Mouse (Mus musculus): ENCODE measurements around the gene Actr5.

The Actr5 gene

GRCm38 (mm10) chr2:158666071-158666800 lies 41.5 kb downstream of the Actr5 start:
- in situ Hi-C loops (cut with MboI; ENCODE audit: low sequenced_read_pairs), result no loop called here

GRCm38 (mm10) chr2:158667022-158667670 lies 42.5 kb downstream of the Actr5 start:
- in situ Hi-C loops (cut with MboI; ENCODE audit: low sequenced_read_pairs), result no loop called here

- in situ Hi-C loops (cut with MboI; ENCODE audit: low sequenced_read_pairs), result no loop called here
Measured at GRCm38 (mm10) chr2:158667671-158668432, 43.2 kb downstream of the Actr5 start.

GRCm38 (mm10) chr2:158668433-158669010 lies 43.8 kb downstream of the Actr5 start:
- in situ Hi-C loops (cut with MboI; ENCODE audit: low sequenced_read_pairs), result no loop called here

GRCm38 (mm10) chr2:158669199-158670195 lies 44.8 kb downstream of the Actr5 start:
- in situ Hi-C loops (cut with MboI; ENCODE audit: low sequenced_read_pairs), result no loop called here

- in situ Hi-C loops (cut with MboI; ENCODE audit: low sequenced_read_pairs), result no loop called here
Measured at GRCm38 (mm10) chr2:158670571-158670970, 45.9 kb downstream of the Actr5 start.

GRCm38 (mm10) chr2:158672829-158673228 lies 48.1 kb downstream of the Actr5 start:
- in situ Hi-C loops (cut with MboI; ENCODE audit: low sequenced_read_pairs), result no loop called here

- in situ Hi-C loops (cut with MboI; ENCODE audit: low sequenced_read_pairs), result no loop called here
Measured at GRCm38 (mm10) chr2:158673493-158673892, 48.8 kb downstream of the Actr5 start.

- in situ Hi-C loops (cut with MboI; ENCODE audit: low sequenced_read_pairs), result no loop called here
Measured at GRCm38 (mm10) chr2:158674131-158674530, 49.4 kb downstream of the Actr5 start.

GRCm38 (mm10) chr2:158674759-158675158 lies 50.1 kb downstream of the Actr5 start:
- in situ Hi-C loops (cut with MboI; ENCODE audit: low sequenced_read_pairs), result no loop called here

GRCm38 (mm10) chr2:158675161-158675560 lies 50.5 kb downstream of the Actr5 start:
- in situ Hi-C loops (cut with MboI; ENCODE audit: low sequenced_read_pairs), result no loop called here

GRCm38 (mm10) chr2:158675907-158676533 lies 51.3 kb downstream of the Actr5 start:
- in situ Hi-C loops (cut with MboI; ENCODE audit: low sequenced_read_pairs), result no loop called here

GRCm38 (mm10) chr2:158677946-158678345 lies 53.3 kb downstream of the Actr5 start:
- in situ Hi-C loops (cut with MboI; ENCODE audit: low sequenced_read_pairs), result no loop called here

- in situ Hi-C loops (cut with MboI; ENCODE audit: low sequenced_read_pairs), result no loop called here
Measured at GRCm38 (mm10) chr2:158679091-158679490, 54.4 kb downstream of the Actr5 start.

- in situ Hi-C loops (cut with MboI; ENCODE audit: low sequenced_read_pairs), result no loop called here
Measured at GRCm38 (mm10) chr2:158680357-158680889, 55.7 kb downstream of the Actr5 start.

GRCm38 (mm10) chr2:158681714-158682113 lies 57.0 kb downstream of the Actr5 start:
- in situ Hi-C loops (cut with MboI; ENCODE audit: low sequenced_read_pairs), result no loop called here

GRCm38 (mm10) chr2:158682344-158683037 lies 57.8 kb downstream of the Actr5 start:
- in situ Hi-C loops (cut with MboI; ENCODE audit: low sequenced_read_pairs), result no loop called here

- in situ Hi-C loops (cut with MboI; ENCODE audit: low sequenced_read_pairs), result no loop called here
Measured at GRCm38 (mm10) chr2:158683038-158683413, 58.3 kb downstream of the Actr5 start.

Data from CH12F3 (cell line).